Mouse (Mus musculus): ENCODE results near the gene Gm813.
"Not testable (repeated sequence)": the region's sequence is repeated elsewhere in the genome, so short reads cannot be mapped to it uniquely, and the experiment has no call there.

The Gm813 gene

GRCm38 (mm10) chr16:58616878-58617277 is at the start of gene Gm813:
Gene Gm813 (minus strand): TSS chr16:58616978.
- DNase-seq, result no peak

GRCm38 (mm10) chr16:58665137-58665536 is 48.4 kb upstream of the Gm813 start:
- not testable (repeated sequence) for DNase-seq

- DNase-seq, result no peak
These were observed 47.0 kb upstream of the Gm813 start for GRCm38 (mm10) chr16:58663816-58664215.

GRCm38 (mm10) chr16:58663021-58663420 is 46.2 kb upstream of the Gm813 start:
- DNase-seq, result no peak

GRCm38 (mm10) chr16:58662287-58662791 is 45.6 kb upstream of the Gm813 start:
- no peak for DNase-seq

DNA sequence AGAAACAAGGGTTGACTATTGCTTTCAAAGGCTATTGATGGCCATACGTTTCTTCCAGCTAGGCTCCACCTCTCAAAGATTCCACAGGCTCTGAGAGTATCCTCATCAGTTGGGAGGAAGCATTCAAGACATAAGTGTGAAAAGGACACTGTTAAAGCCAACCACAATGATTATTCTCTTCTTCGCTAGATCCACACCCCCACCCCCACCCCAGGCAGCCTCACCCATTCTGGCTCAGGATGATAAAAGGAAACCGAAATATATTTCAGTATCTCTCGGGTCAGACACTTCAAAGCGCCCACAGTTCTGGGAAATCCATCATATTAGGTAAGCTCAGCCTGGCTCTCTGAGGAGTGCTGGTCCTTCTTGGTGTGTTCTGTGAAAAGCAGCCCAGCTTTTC is 45.0 kb upstream of the Gm813 start:
- no peak for DNase-seq

DNA sequence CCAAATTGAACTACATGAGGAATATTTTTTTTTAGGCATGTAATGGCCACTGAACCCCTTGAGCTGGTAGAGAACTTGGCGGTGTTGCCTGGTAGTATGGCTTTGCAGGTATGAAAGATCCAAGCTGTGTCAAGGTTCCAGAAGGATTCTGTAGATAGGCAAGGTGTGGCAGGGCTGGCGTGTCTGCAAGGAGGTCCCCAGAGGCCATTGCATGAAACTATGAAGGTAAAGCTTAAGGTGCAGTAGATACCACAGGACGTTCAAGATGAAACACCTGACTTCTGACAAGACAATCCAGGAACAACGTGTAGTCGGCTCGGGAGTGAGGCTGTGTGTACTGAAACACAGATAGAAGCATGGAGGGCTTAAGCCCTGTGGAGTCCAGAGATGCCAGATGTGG is 41.9 kb upstream of the Gm813 start:
- DNase-seq, result no peak

- no peak for DNase-seq
These were observed 39.7 kb upstream of the Gm813 start for GRCm38 (mm10) chr16:58656526-58656925.

- DNase-seq, result no peak
These were observed 39.0 kb upstream of the Gm813 start for GRCm38 (mm10) chr16:58655751-58656150.

DNA sequence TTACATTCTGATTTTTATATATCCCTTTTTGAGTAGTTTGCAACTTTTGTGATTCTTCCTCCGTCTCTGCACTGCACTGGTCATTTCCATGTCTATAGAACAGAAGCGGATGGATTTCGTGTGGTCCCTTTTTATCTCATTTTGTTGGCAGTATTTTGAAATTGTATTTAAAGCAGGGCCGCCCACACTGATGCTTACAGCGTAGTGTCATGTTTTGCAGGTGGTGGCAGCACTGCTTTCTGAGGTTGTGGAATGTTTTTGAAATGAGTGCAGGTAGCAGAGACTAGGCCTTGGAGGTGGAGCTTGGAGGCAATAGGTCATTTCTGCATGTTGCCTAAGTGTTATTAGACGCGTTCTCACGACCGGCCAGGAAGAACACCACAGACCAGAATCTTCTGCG is 33.2 kb upstream of the Gm813 start:
- DNase-seq, result no peak

GRCm38 (mm10) chr16:58638689-58639175 is 22.0 kb upstream of the Gm813 start, which contains the start of gene E330017A01Rik:
Gene E330017A01Rik (minus strand): TSS chr16:58638739.
- no peak for DNase-seq

DNA sequence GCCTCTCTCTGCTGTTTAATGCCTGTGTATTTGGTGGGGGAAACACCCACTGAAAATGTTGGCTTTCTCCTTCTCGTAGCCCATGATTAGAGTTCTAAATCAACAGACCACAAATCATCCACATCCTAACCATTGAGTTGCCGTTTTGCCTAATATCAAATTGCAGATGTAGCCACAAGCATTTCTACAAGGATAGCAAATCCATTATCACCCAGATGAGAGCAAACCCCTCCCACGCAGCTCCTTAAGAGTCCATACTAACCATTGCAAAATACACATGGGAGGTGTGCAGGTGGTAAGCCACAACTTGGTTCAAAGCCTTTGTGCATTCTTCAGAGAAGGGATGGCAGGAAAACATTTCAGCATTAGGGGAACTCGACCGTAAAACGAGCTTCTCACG is 21.2 kb upstream of the Gm813 start:
- no peak for DNase-seq

- DNase-seq, result no peak
These were observed 20.7 kb upstream of the Gm813 start for GRCm38 (mm10) chr16:58637448-58637847.

DNA sequence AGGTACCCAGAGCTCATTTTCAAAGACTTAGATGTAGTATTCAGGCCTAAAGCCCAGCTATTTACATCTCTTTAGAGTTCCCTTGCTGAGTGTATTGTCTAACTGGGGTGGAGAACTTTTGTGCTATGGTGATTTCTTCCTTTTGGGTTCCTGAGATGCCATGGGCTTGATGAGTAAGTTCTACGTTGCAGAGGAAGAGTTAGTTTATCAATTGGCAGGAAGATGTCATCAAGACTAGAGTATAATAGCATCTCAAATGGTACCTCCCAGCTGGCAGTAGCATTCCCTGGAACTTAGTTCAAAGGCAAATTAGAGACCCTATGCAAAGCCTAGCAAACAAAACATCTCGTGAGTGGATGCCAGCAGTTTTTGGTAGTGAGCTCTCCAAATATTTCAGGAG is 19.1 kb upstream of the Gm813 start:
- DNase-seq, result no peak

DNA sequence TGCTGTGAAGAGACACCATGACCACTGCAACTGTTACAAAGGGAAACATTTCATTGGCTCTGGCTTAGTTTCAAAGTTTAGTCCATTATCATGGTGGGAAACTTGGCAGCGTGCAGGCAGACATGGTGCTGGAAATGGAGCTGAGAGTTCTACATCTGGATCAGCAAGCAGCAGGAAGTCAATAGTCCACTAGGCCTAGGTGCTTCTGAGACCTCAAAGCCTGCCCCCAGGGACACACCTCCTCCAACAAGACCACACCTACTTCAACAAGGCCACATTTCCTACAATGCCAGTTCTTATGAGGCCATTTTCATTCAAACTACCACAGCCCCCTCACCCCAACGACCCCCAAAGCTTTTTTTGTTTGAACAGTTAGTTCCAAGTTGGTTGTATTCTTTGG is 13.0 kb upstream of the Gm813 start:
- DNase-seq, result no peak

- DNase-seq, result no peak
These were observed 12.2 kb upstream of the Gm813 start for GRCm38 (mm10) chr16:58628968-58629367.

GRCm38 (mm10) chr16:58628336-58628680 is 11.5 kb upstream of the Gm813 start:
- no peak for DNase-seq

GRCm38 (mm10) chr16:58627597-58628335 is 11.0 kb upstream of the Gm813 start:
- no peak for DNase-seq

DNA sequence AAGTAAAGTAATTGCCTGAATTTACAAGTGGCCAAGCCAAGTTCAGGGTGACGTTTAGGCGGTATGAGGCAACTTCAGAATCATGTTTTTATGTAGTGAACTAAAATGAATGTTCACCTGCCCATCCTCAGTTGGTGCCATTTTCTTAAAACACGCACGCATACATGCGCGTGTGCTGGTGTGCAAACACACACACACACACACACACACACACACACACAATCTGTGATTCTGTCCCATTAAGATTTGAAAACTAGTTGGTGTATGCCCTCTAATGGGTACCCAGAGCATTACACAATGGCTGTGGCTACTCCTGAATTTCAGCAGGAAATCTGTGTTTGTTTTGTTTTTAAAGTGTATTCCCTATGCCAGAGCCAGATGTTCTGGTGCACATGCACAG is 7.2 kb upstream of the Gm813 start:
- peak; percentile 50 to 58 for DNase-seq

DNA sequence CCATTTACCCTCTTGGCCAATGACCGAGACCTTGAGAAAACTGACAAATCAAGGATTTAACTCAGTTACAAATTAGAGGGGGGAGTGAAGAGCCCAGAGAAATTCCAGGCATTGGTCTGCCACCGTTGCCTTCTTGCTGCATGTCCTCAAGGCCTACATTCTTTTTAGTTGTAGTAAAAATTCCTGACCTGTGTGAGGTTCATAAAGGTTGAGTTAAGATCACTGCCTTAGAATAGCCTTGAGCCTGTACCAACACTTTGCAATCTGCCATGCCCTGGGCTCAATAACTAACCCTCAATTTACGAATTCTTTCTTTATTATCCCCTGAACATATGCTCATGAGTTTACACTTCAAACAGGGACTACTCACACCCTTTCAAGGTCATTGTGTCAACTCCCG is 6.3 kb upstream of the Gm813 start:
- DNase-seq, result no peak

DNA sequence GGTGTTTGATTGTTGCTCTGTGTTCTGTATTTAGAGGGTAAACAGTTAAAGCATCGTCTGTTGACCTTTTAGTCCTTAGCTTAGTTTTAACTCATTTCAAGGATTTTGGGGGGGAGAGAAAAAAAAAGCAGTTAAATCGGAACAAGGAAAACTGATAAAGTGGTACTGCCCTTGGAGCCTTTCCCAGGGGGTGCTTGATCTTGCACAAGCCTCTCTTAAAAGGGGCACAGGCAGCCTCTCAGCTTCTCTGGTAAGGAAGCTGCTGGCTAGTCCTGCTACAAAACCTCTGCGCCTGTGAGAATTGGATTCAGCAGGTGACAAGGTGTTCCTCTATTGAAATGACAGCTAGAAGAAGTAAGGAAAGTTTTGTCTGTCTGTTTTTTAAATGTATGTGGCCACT is 5.6 kb upstream of the Gm813 start:
- DNase-seq, result no peak

GRCm38 (mm10) chr16:58617346-58617745 is 568 bp upstream of the Gm813 start:
- no peak for DNase-seq

GRCm38 (mm10) chr16:58612969-58613368 is 3.8 kb downstream of the Gm813 start:
- peak; percentile 3 to 11 for DNase-seq

DNA sequence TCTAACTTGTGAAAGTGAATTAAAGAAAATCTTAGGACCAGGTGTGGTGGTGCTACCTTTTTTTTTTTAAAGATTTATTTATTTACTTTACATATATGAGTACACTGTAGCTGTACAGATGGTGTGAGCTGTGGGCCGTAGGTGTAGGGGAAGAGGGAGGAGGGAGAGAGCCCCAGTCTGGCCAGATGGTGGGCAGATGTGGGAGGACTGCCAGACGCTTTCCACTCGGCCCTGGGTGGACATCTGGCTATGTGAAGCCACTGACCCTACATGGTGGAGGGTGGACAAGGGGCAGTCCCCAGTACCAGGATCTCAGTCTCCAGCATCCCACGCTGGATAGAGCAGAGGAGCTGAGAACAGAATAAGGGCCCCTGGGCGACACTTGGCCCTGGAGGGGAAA is 9.7 kb downstream of the Gm813 start:
- no peak for DNase-seq

DNA sequence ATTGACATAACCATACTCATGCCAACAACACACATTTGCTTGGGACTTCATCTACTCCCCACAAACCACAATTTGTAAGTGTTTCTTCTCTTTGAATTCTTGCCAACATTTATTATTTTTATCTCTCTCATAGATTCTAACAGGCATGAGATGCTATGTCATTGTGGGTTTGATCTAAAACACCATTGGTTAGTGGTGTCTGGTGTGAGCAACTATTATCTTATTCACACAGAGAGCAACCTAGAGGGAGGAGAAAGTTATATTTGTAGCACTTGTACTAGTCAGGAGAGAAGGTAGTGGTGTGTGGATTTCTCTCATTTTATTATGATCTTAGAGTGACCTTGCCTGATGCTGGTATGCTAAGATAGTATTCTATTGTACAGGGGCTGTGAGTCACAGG is 12.1 kb downstream of the Gm813 start:
- DNase-seq, result no peak

All from B cell, adult 2 months (primary cell).